Mouse (Mus musculus) MEL-GATA-1-ER (cell line): ENCODE measurements around the gene Vmn2r117.
"Not testable (repeated sequence)": the region's sequence is repeated elsewhere in the genome, so short reads cannot be mapped to it uniquely, and the experiment has no call there.

Source experiments
- DNase-seq: peaks from one replicate; pipeline ENCODE4 v3.0.0-alpha.2; 2012; ENCODE audit warnings: low read depth; ENCODE audit errors: extremely low read depth

The Vmn2r117 gene

DNA sequence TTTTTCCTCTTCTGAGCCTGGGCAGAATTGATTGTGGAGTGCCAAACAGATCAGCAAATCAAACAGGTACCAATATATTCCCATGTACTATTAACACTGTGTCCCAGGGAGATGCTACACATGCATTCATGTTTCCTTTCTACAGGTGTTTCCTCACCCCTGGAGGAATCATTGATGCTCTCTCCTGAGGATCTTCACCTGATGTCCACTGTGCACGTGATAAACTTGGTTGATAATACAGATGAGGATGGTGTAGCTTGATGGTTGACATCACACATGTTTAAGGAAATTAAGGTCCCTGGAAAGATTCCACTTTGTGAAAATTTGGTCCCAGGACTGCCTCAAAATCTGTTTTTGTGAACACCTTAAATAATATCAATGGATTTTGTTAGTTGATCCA, at the start of gene Vmn2r117:
TSS of gene Vmn2r117 (minus strand) at position 101 of the 400 bp plus-strand sequence.
- not testable (repeated sequence) for DNase-seq

DNA sequence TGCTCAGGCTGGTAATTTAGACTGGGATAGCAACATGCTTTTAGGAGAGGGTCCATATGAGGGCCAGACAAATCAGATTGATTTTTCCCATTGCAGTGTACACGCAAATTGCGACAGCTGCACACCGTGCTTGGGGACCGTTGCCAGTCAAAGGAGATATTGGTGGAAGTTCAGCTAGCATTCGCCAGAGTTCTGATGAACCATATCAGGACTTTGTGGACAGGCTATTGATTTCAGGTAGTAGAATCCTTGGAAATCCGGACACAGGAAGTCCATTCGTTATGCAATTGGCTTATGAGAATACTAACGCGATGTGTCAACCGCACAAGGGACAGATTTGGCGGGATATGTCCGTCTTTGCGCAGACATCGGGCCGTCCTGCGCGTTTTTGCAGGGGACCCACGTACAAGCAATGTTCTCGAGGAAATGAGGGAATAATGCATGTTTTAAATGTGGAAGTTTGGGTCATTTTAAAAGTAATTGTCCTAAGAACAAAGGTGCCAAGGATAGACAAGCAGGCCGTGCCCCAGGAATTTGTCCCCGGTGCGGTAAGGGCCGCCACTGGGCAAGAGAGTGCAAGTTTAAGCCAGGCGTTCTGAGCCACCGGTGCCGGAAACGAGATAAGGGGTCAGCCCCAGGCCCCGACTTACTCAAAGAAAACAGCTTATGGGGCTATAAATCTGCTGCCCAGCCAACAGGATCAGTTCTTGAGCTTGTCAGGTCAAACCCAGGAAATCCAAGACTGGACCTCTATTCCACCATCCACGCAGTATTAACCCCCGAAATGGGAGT, 43.6 kb upstream of the Vmn2r117 start:
- not testable (repeated sequence) for DNase-seq

DNA sequence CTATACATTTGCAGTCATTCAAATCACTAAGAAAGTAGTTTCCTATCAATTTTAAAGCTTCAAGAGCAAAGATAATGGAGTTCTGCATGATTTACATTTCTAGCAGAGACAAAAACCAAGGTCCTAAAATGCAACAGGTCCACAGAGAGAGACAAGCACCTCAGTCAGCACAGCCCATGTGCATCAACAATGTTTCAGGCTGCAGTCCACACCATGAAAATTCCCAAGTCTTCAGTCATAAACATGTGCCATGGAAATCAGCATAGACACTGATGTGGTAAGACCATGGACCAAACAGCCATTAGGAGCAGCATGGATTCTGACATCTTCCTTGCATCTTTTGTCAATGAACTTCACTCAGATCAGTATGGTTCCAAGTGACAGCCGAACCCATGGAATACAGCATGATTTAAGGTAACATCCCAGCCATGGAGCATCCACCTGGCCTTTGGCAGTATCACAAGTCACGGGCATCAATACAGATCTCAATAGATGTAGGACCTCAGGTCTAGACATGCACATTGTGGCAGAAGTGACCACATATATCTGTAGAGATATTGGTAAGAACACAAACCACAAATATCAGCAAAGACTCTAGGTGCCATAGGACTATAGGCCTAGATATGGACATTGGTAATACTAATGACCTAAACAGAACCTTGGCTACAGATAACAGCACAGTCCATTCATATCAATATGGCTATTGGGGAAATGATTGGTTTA, 39.4 kb upstream of the Vmn2r117 start:
- DNase-seq, result no peak

DNA sequence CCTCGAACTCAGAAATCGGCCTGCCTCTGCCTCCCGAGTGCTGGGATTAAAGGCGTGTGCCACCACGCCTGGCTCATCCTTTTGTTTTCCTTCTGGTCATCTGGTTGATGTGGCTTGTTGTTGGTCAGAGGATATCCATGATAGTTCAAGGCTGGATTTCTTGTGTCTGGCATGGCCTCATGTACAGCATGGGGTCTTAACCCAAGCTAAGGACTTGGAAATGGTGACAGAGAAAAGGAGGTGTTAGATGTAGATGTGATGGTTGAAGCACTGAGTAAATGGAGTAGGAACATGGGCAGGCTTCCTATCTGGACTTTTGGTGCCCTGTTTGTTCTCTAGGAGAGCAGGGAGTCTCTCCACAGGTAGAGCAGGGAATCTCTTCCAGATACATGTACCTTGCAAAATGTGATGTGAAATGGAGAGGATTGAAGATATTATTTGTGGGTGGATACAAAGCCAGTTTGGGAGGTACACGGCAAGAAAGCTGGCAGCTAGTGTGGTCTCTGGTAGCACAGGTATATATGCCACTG, 46.3 kb downstream of the Vmn2r117 start:
- no peak for DNase-seq
